8 mouse cellular contexts compared by ENCODE assay signal in genomic region chr7:122251197-122252011, GRCm38 (mm10). TPM values are rescaled to one million over a fixed set of nuclear protein-coding genes. Genes with fewer than 3 reads are reported as not detected.
DNase-seq lines count a peak whose midpoint lies in the region; ATAC-seq and TF ChIP-seq lines count a peak whose summit lies in the region.

No protein-coding gene starts in this region.

- no peak overlapping the region for H3K4me3 ChIP-seq in MEL (ENCODE audit: control insufficient read depth in 1 of 2, insufficient read depth in 1 of 2, low read depth in 2 of 2, low read length in 2 of 2)
- H3K4me3 ChIP-seq in cerebellum, adult 2 months (replicated peaks; ENCODE audit: insufficient read depth, low read depth, low read length): no peak overlapping the region
- H3K4me3 ChIP-seq in hindbrain, embryonic 10.5 days: peak overlapping the region; percentile 34
- no peak overlapping the region for H3K4me3 ChIP-seq in lung, postnatal 0 days (ENCODE audit: low read depth, low read length)

- TF ChIP-seq POLR2A in MEL (IDR thresholded peaks at IDR 0.05; ENCODE audit: control insufficient read depth in 1 of 2, insufficient read depth in 1 of 2, low read depth in 1 of 2, low read length in 2 of 2, poor library complexity in 1 of 2): no peak
- no peak for TF ChIP-seq POLR2A in cerebellum, adult 2 months (IDR thresholded peaks at IDR 0.05; ENCODE audit: borderline replicate concordance, insufficient read depth, low read length)

- TF ChIP-seq EP300 in MEL (IDR thresholded peaks at IDR 0.05; ENCODE audit: low read depth in 1 of 2, low read length in 2 of 2): no peak
- TF ChIP-seq EP300 in lung, postnatal 0 days (IDR thresholded peaks at IDR 0.05): no peak

- no peaks in the 10 kb centered on the region for H3K9me3 ChIP-seq in MEL (replicated peaks; ENCODE audit: insufficient read depth, low read length)
- no peaks in the 10 kb centered on the region for H3K9me3 ChIP-seq in hindbrain, embryonic 10.5 days
- no peaks in the 10 kb centered on the region for H3K9me3 ChIP-seq in lung, postnatal 0 days (ENCODE audit: low read length)

- WGBS in cerebellum, adult 2 months: 22% methylated on average over 21 of the region's 21 CpGs
- WGBS in hindbrain, embryonic 10.5 days: 31% methylated on average over 21 of the region's 21 CpGs
- 24% methylated on average over 21 of the region's 21 CpGs for WGBS in lung, postnatal 0 days

- no peak overlapping the region for H3K27ac ChIP-seq in MEL (ENCODE audit: control insufficient read depth, low read depth, low read length)
- H3K27ac ChIP-seq in cerebellum, adult 2 months (ENCODE audit: insufficient read depth, low read length): no peak overlapping the region
- H3K27ac ChIP-seq in hindbrain, embryonic 10.5 days: no peak overlapping the region
- H3K27ac ChIP-seq in lung, postnatal 0 days (ENCODE audit: low read length): no peak overlapping the region

- no peaks in the 10 kb centered on the region for H3K4me1 ChIP-seq in MEL (ENCODE audit: control insufficient read depth in 1 of 2, insufficient read depth in 2 of 2, low read length in 2 of 2)
- no peaks in the 10 kb centered on the region for H3K4me1 ChIP-seq in cerebellum, adult 2 months (ENCODE audit: control insufficient read depth, insufficient read depth, low read length)
- 0 out of 2 replicates have a peak, but pooled peaks cover 4% of the 10 kb centered on the region for H3K4me1 ChIP-seq in hindbrain, embryonic 10.5 days (replicated peaks)
- no peaks in the 10 kb centered on the region for H3K4me1 ChIP-seq in lung, postnatal 0 days (ENCODE audit: insufficient read depth, low read depth, low read length)

- peak; percentile 60 to 88 (median 65) for TF ChIP-seq CTCF in MEL (IDR thresholded peaks at IDR 0.05 in 2 of 3, conservative IDR thresholded peaks at IDR 0.05 in 1 of 3; ENCODE audit: control insufficient read depth in 1 of 3, insufficient read depth in 1 of 3, low read depth in 2 of 3, low read length in 3 of 3, poor library complexity in 1 of 3, severe bottlenecking in 1 of 3)
- TF ChIP-seq CTCF in cerebellum, adult 2 months (IDR thresholded peaks at IDR 0.05; ENCODE audit: borderline replicate concordance, insufficient read depth, low read depth, low read length): peak; percentile 71
- TF ChIP-seq CTCF in lung, postnatal 0 days (IDR thresholded peaks at IDR 0.05): peak; percentile 80

- TF ChIP-seq RAD21 in MEL (IDR thresholded peaks at IDR 0.05; ENCODE audit: low read depth, low read length): peak; percentile 59

- no peak overlapping the region for H3K9ac ChIP-seq in MEL (ENCODE audit: control insufficient read depth, low read depth, low read length, poor library complexity, severe bottlenecking)
- no peak overlapping the region for H3K9ac ChIP-seq in lung, postnatal 0 days (replicated peaks; ENCODE audit: low read depth)

- DNase-seq in MEL (ENCODE audit: low read depth, low spot score): peak; percentile 67
- DNase-seq in cerebellum, adult 2 months: peak; percentile 86 to 88
- DNase-seq in hindbrain, embryonic 10.5 days (ENCODE audit: low spot score): peak; percentile 78
- peak; percentile 78 for DNase-seq in layer of hippocampus, adult 9-10 months (ENCODE audit: low spot score)
- DNase-seq in lung, postnatal 0 days (ENCODE audit: low spot score): peak; percentile 81
- peak; percentile 65 for DNase-seq in ovary, postnatal 14 days (ENCODE audit: low spot score)
- DNase-seq in thymus, postnatal 10 days (ENCODE audit: low spot score in 2 of 2): peak; percentile 85 to 86

- no peaks in the 10 kb centered on the region for H3K79me2 ChIP-seq in MEL (ENCODE audit: control insufficient read depth, insufficient read depth, low read length, poor library complexity)

- peak; percentile 87 for ATAC-seq in frontal cortex, adult (ENCODE audit: low TSS enrichment)
- ATAC-seq in lung, postnatal 0 days: no peak

- H3K36me3 ChIP-seq in MEL (ENCODE audit: control insufficient read depth in 1 of 2, insufficient read depth in 2 of 2, low read length in 2 of 2): no peaks in the 10 kb centered on the region
- no peaks in the 10 kb centered on the region for H3K36me3 ChIP-seq in hindbrain, embryonic 10.5 days
- no peaks in the 10 kb centered on the region for H3K36me3 ChIP-seq in lung, postnatal 0 days (ENCODE audit: insufficient read depth, low read length)

- H3K27me3 ChIP-seq in MEL (ENCODE audit: control insufficient read depth in 1 of 2, insufficient read depth in 2 of 2, low read length in 2 of 2): peaks cover 0 to 2% of the 10 kb centered on the region in 2 experiments; a peak in 1 of 4 replicates
- H3K27me3 ChIP-seq in cerebellum, adult 2 months (ENCODE audit: control insufficient read depth, insufficient read depth, low read length): no peaks in the 10 kb centered on the region
- no peaks in the 10 kb centered on the region for H3K27me3 ChIP-seq in hindbrain, embryonic 10.5 days (ENCODE audit: insufficient read depth, poor library complexity, severe bottlenecking)
- H3K27me3 ChIP-seq in lung, postnatal 0 days (replicated peaks; ENCODE audit: insufficient read depth, low read length): no peaks in the 10 kb centered on the region

- H3K4me2 ChIP-seq in lung, postnatal 0 days (replicated peaks; ENCODE audit: low read depth, low read length): 0 out of 2 replicates have a peak overlapping the region, but pooled peaks have one; percentile 4

TF ChIP-seq in MEL, 35 proteins besides CTCF, POLR2A, EP300 and RAD21:
- TF ChIP-seq TAL1 (IDR thresholded peaks at IDR 0.05; ENCODE audit: low read length) (no peak), NELFE (IDR thresholded peaks at IDR 0.05; ENCODE audit: low read depth, low read length) (no peak), GATA1 (IDR thresholded peaks at IDR 0.05; ENCODE audit: low read depth, low read length) (no peak), TBP (IDR thresholded peaks at IDR 0.05; ENCODE audit: low read depth, low read length) (no peak), MYB (IDR thresholded peaks at IDR 0.05; ENCODE audit: low read depth, low read length) (no peak), MYC (IDR thresholded peaks at IDR 0.05; ENCODE audit: low read depth, low read length) (no peak), TCF12 (IDR thresholded peaks at IDR 0.05; ENCODE audit: low read depth, low read length) (no peak), USF1 (IDR thresholded peaks at IDR 0.05; ENCODE audit: low read depth, low read length) (no peak), MAFK (IDR thresholded peaks at IDR 0.05; ENCODE audit: borderline replicate concordance, low read depth, low read length) (no peak), ZKSCAN1 (IDR thresholded peaks at IDR 0.05; ENCODE audit: low read depth, low read length) (no peak), POLR2AphosphoS2 (IDR thresholded peaks at IDR 0.05; ENCODE audit: low read length) (no peak), SIN3A (IDR thresholded peaks at IDR 0.05; ENCODE audit: low read length) (no peak), SMC3 (IDR thresholded peaks at IDR 0.05; ENCODE audit: low read depth, low read length) (peak; percentile 72), KAT2A (conservative IDR thresholded peaks at IDR 0.05; ENCODE audit: low read depth, low read length) (no peak), CHD1 (IDR thresholded peaks at IDR 0.05; ENCODE audit: low read depth, low read length) (no peak), ZC3H11A (IDR thresholded peaks at IDR 0.05; ENCODE audit: low read depth, low read length) (peak; percentile 52), JUND (IDR thresholded peaks at IDR 0.05; ENCODE audit: low read depth, low read length) (no peak)
TF ChIP-seq in MEL: peak in this region for 2.

RNA-seq across cellular contexts. Expression of gene Chp2, which starts 32.1 kb away (rescaled TPM):
- not detected in 2 replicates for total RNA-seq in MEL (2012; rRNA removed)
- polyA plus RNA-seq in MEL (2012; ENCODE audit: insufficient read depth in 1 of 2, insufficient read length in 2 of 2, low read depth in 1 of 2, low replicate concordance in 2 of 2, missing spikeins in 1 of 2): not detected
- polyA plus RNA-seq in cerebellum, adult 2 months (2012; rRNA removed): 0.29 and 0.46 TPM in 2 replicates
- 0.24 TPM in 1 of 2 replicates, not detected in the other for polyA plus RNA-seq in hindbrain, embryonic 10.5 days (2016; fragmentation: Nextera tagmentation; extraction: Ambion mirVana)
- 2.0 TPM in 2 replicates for polyA plus RNA-seq in lung, postnatal 0 days (2015; fragmentation: Nextera tagmentation; extraction: Ambion mirVana)

RNA-seq across cellular contexts. Expression of gene Prkcb, which starts 37.1 kb away (rescaled TPM):
- total RNA-seq in MEL (2012; rRNA removed): not detected in 2 replicates
- not detected for polyA plus RNA-seq in MEL (2012; ENCODE audit: insufficient read depth in 1 of 2, insufficient read length in 2 of 2, low read depth in 1 of 2, low replicate concordance in 2 of 2, missing spikeins in 1 of 2)
- polyA plus RNA-seq in cerebellum, adult 2 months (2012; rRNA removed): 311 and 324 TPM in 2 replicates
- 5.6 and 9.9 TPM in 2 replicates for polyA plus RNA-seq in hindbrain, embryonic 10.5 days (2016; fragmentation: Nextera tagmentation; extraction: Ambion mirVana)
- 2.2 and 2.3 TPM in 2 replicates for polyA plus RNA-seq in lung, postnatal 0 days (2015; fragmentation: Nextera tagmentation; extraction: Ambion mirVana)

Comparison
In these comparisons a context has a peak if more than half of its experiments do, and no peak if none do; other contexts are left out.
1. RNA of gene Prkcb, which starts 37.1 kb away (polyA plus RNA-seq): 311 to 324 TPM in cerebellum, adult 2 months; 5.6 to 9.9 TPM in hindbrain, embryonic 10.5 days, 2.2 to 2.3 TPM in lung, postnatal 0 days and not detected in MEL; every median in the first group is over 10 times any median in the second.
2. Peak in every context shown above with its lines, with median percentiles within 50 percentile points of each other: DNase-seq and CTCF ChIP-seq.